Mouse (Mus musculus) central nervous system, embryonic 11.5 days (tissue): ENCODE results near the gene Slc16a2. TPM values are rescaled to one million over a fixed set of nuclear protein-coding genes. Genes with fewer than 3 reads are reported as not detected.

Source experiments
- polyA plus RNA-seq: library from polyadenylated mRNA; depleted of rRNA; stranded (reverse); fragments of >200 nt; gene quantifications from 2 replicates; pipeline ENCODE4 v1.2.3, GENCODE M21; 2012; rRNA removed

Gene Slc16a2
- polyA plus RNA-seq: 6.4 and 12.0 TPM in 2 replicates

GRCm38 (mm10) chrX:103821832-103822196 lies at the start of gene Slc16a2:
TSS of gene Slc16a2 (minus strand) at chrX:103821983.

Other genes starting within 250 kb of the Slc16a2 start
- gene Zcchc13, start 191.4 kb downstream of the Slc16a2 start, polyA plus RNA-seq: not detected in 2 replicates
- gene Rlim, start 159.3 kb upstream of the Slc16a2 start, polyA plus RNA-seq: 23.7 and 29.5 TPM in 2 replicates